Mouse (Mus musculus) small intestine, adult 2 months (tissue): Measurements from ENCODE around the gene Adamtsl5.

Source experiments
- CTCF ChIP-seq: fragments of 200-500 bp; IDR thresholded peaks from 2 replicates; pipeline ENCODE4 v1.5.1; 2012; ENCODE audit warnings: low read depth, mild to moderate bottlenecking, control low read depth, inconsistent platforms, low read length, moderate library complexity, mixed read lengths; ENCODE audit not compliant: insufficient replicate concordance, insufficient read length; ENCODE audit errors: extremely low read depth
- POLR2A ChIP-seq: fragments of 200-500 bp; IDR thresholded peaks from 2 replicates; pipeline ENCODE4 v1.6.1; 2012; ENCODE audit warnings: low read depth, mild to moderate bottlenecking, control low read depth, inconsistent platforms, low read length, moderate library complexity

GRCm38 (mm10) chr10:80330888-80331287 is 17.3 kb downstream of the Adamtsl5 start:
- TF ChIP-seq POLR2A (no peak), CTCF (no peak)
